In the genomic region with DNA sequence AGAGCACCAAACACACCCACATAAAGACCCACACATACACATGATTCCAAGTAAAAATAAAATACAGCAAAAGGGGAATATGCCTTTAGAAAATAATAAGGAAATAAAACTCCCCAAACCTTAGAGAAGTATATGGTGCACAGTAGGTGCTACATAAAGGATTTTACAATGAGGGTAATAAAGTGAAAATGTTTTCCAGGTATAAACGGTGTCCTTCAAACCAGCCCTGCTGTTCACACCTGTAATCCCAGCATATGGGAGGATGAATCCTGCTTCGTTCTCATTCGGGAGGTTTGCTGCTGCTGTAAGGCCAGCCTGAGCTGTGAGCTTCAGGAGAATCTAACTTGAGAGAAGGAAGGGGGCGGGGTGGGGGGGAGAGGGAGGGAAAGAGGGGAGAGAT, we compare ENCODE assay signal across 7 mouse cellular contexts. TPM values are rescaled to one million over a fixed set of nuclear protein-coding genes. Genes with fewer than 3 reads are reported as not detected.
DNase-seq lines count a peak whose midpoint lies in the region; ATAC-seq lines count a peak whose summit lies in the region.

No protein-coding gene starts in this region.

- under 1% methylated on average over 4 of the region's 4 CpGs for WGBS in neural tube, embryonic 11.5 days
- WGBS in forebrain, embryonic 13.5 days, result 3% methylated on average over 4 of the region's 4 CpGs
- WGBS in limb, embryonic 12.5 days, result under 1% methylated on average over 4 of the region's 4 CpGs
- 5% methylated on average over 4 of the region's 4 CpGs for WGBS in stomach, embryonic 15.5 days

- no peaks in the 10 kb centered on the region; the same call in 1 of the 2 replicates for H3K4me1 ChIP-seq in neural tube, embryonic 11.5 days (ENCODE audit: control insufficient read depth, insufficient read depth, low read length)
- H3K4me1 ChIP-seq in forebrain, embryonic 13.5 days, result peaks cover 6% of the 10 kb centered on the region; the same call in 1 of the 2 replicates
- H3K4me1 ChIP-seq in limb, embryonic 12.5 days (replicated peaks), result peaks cover 17% of the 10 kb centered on the region
- H3K4me1 ChIP-seq in stomach, embryonic 15.5 days, result peaks cover 6% of the 10 kb centered on the region; the same call in 1 of the 2 replicates

- peak overlapping the region; percentile 37 for H3K4me2 ChIP-seq in neural tube, embryonic 11.5 days (ENCODE audit: low read depth)
- H3K4me2 ChIP-seq in forebrain, embryonic 13.5 days, result peak overlapping the region; percentile 53
- peak overlapping the region; percentile 73 for H3K4me2 ChIP-seq in limb, embryonic 12.5 days
- peak overlapping the region; percentile 48 for H3K4me2 ChIP-seq in stomach, embryonic 15.5 days

- no peak overlapping the region for H3K27ac ChIP-seq in neural tube, embryonic 11.5 days (ENCODE audit: low read depth, low read length)
- no peak overlapping the region for H3K27ac ChIP-seq in forebrain, embryonic 13.5 days
- no peak overlapping the region for H3K27ac ChIP-seq in limb, embryonic 12.5 days
- no peak overlapping the region for H3K27ac ChIP-seq in stomach, embryonic 15.5 days

- H3K9ac ChIP-seq in neural tube, embryonic 11.5 days (ENCODE audit: low read length), result no peak overlapping the region
- H3K9ac ChIP-seq in forebrain, embryonic 13.5 days, result no peak overlapping the region
- peak overlapping the region; percentile 40; the same call in 1 of the 2 replicates for H3K9ac ChIP-seq in limb, embryonic 12.5 days (replicated peaks)
- H3K9ac ChIP-seq in stomach, embryonic 15.5 days, result no peak overlapping the region

- peaks cover 6% of the 10 kb centered on the region; the same call in 1 of the 2 replicates for H3K27me3 ChIP-seq in neural tube, embryonic 11.5 days (ENCODE audit: control insufficient read depth, insufficient read depth, low read length)
- peaks cover 23% of the 10 kb centered on the region for H3K27me3 ChIP-seq in forebrain, embryonic 13.5 days
- H3K27me3 ChIP-seq in limb, embryonic 12.5 days, result peaks cover 12% of the 10 kb centered on the region
- H3K27me3 ChIP-seq in stomach, embryonic 15.5 days (replicated peaks), result no peaks in the 10 kb centered on the region

- no peaks in the 10 kb centered on the region for H3K36me3 ChIP-seq in neural tube, embryonic 11.5 days (ENCODE audit: control insufficient read depth, insufficient read depth, low read length)
- no peaks in the 10 kb centered on the region for H3K36me3 ChIP-seq in forebrain, embryonic 13.5 days (ENCODE audit: poor library complexity, severe bottlenecking)
- H3K36me3 ChIP-seq in limb, embryonic 12.5 days, result no peaks in the 10 kb centered on the region
- no peaks in the 10 kb centered on the region for H3K36me3 ChIP-seq in stomach, embryonic 15.5 days

- no peak overlapping the region for H3K4me3 ChIP-seq in neural tube, embryonic 11.5 days (ENCODE audit: low read depth, low read length)
- peak overlapping the region; percentile 26 for H3K4me3 ChIP-seq in forebrain, embryonic 13.5 days
- peak overlapping the region; percentile 38 for H3K4me3 ChIP-seq in limb, embryonic 12.5 days (replicated peaks)
- H3K4me3 ChIP-seq in stomach, embryonic 15.5 days (replicated peaks), result peak overlapping the region; percentile 23; the same call in 1 of the 2 replicates

- H3K9me3 ChIP-seq in neural tube, embryonic 11.5 days (ENCODE audit: control insufficient read depth, low read length), result no peaks in the 10 kb centered on the region
- no peaks in the 10 kb centered on the region for H3K9me3 ChIP-seq in forebrain, embryonic 13.5 days (replicated peaks)
- no peaks in the 10 kb centered on the region for H3K9me3 ChIP-seq in limb, embryonic 12.5 days
- no peaks in the 10 kb centered on the region for H3K9me3 ChIP-seq in stomach, embryonic 15.5 days

- no peak for DNase-seq in neural tube, embryonic 11.5 days (ENCODE audit: low spot score)
- no peak for DNase-seq in neural tube, embryonic 10.5 days (ENCODE audit: extremely low spot score, low spot score)
- no peak for DNase-seq in thymus, postnatal 4 days
- no peak for DNase-seq in cerebellum, postnatal 36 days

- ATAC-seq in neural tube, embryonic 11.5 days (ENCODE audit: insufficient read depth, low FRiP score, low TSS enrichment), result no peak
- ATAC-seq in forebrain, embryonic 13.5 days, result no peak
- ATAC-seq in limb, embryonic 12.5 days (ENCODE audit: insufficient number of reproducible peaks, insufficient read depth, low FRiP score, low TSS enrichment, low read depth), result no peak
- ATAC-seq in stomach, embryonic 15.5 days (ENCODE audit: insufficient read depth, low FRiP score, low read depth), result no peak

RNA-seq across cellular contexts. Expression of a gene that starts 0.4 kb away (rescaled TPM):
- polyA plus RNA-seq in neural tube, embryonic 11.5 days (2014; fragmentation: Nextera tagmentation; extraction: Ambion mirVana), result 0.76 and 0.82 TPM in 2 replicates
- polyA plus RNA-seq in forebrain, embryonic 13.5 days (2015; fragmentation: Nextera tagmentation; extraction: Ambion mirVana), result 0.48 and 0.57 TPM in 2 replicates
- polyA plus RNA-seq in limb, embryonic 12.5 days (2016; fragmentation: Nextera tagmentation; extraction: Ambion mirVana), result 0.93 and 1.3 TPM in 2 replicates
- polyA plus RNA-seq in stomach, embryonic 15.5 days (2015; fragmentation: Nextera tagmentation; extraction: Ambion mirVana), result 0.75 and 0.76 TPM in 2 replicates

RNA-seq across cellular contexts. Expression of a gene that starts 9.3 kb away (rescaled TPM):
- 2.0 and 2.2 TPM in 2 replicates for polyA plus RNA-seq in neural tube, embryonic 11.5 days (2014; fragmentation: Nextera tagmentation; extraction: Ambion mirVana)
- 7.5 and 10.2 TPM in 2 replicates for polyA plus RNA-seq in forebrain, embryonic 13.5 days (2015; fragmentation: Nextera tagmentation; extraction: Ambion mirVana)
- 5.0 and 5.2 TPM in 2 replicates for polyA plus RNA-seq in limb, embryonic 12.5 days (2016; fragmentation: Nextera tagmentation; extraction: Ambion mirVana)
- 0.30 and 0.76 TPM in 2 replicates for polyA plus RNA-seq in stomach, embryonic 15.5 days (2015; fragmentation: Nextera tagmentation; extraction: Ambion mirVana)

RNA-seq across cellular contexts. Expression of a gene that starts 21.8 kb away (rescaled TPM):
- 17.2 and 19.1 TPM in 2 replicates for polyA plus RNA-seq in neural tube, embryonic 11.5 days (2014; fragmentation: Nextera tagmentation; extraction: Ambion mirVana)
- 14.1 and 15.9 TPM in 2 replicates for polyA plus RNA-seq in forebrain, embryonic 13.5 days (2015; fragmentation: Nextera tagmentation; extraction: Ambion mirVana)
- 14.2 and 16.4 TPM in 2 replicates for polyA plus RNA-seq in limb, embryonic 12.5 days (2016; fragmentation: Nextera tagmentation; extraction: Ambion mirVana)
- 24.8 and 26.7 TPM in 2 replicates for polyA plus RNA-seq in stomach, embryonic 15.5 days (2015; fragmentation: Nextera tagmentation; extraction: Ambion mirVana)

RNA-seq across cellular contexts. Expression of a gene that starts 35.8 kb away (rescaled TPM):
- polyA plus RNA-seq in neural tube, embryonic 11.5 days (2014; fragmentation: Nextera tagmentation; extraction: Ambion mirVana), result 0.34 and 0.46 TPM in 2 replicates
- 0.38 and 0.65 TPM in 2 replicates for polyA plus RNA-seq in forebrain, embryonic 13.5 days (2015; fragmentation: Nextera tagmentation; extraction: Ambion mirVana)
- 0.60 and 1.1 TPM in 2 replicates for polyA plus RNA-seq in limb, embryonic 12.5 days (2016; fragmentation: Nextera tagmentation; extraction: Ambion mirVana)
- 0.42 and 0.66 TPM in 2 replicates for polyA plus RNA-seq in stomach, embryonic 15.5 days (2015; fragmentation: Nextera tagmentation; extraction: Ambion mirVana)

RNA-seq across cellular contexts. Expression of a gene that starts 36.0 kb away (rescaled TPM):
- polyA plus RNA-seq in neural tube, embryonic 11.5 days (2014; fragmentation: Nextera tagmentation; extraction: Ambion mirVana), result 5.6 and 6.5 TPM in 2 replicates
- polyA plus RNA-seq in forebrain, embryonic 13.5 days (2015; fragmentation: Nextera tagmentation; extraction: Ambion mirVana), result 5.6 and 6.5 TPM in 2 replicates
- 5.0 and 6.6 TPM in 2 replicates for polyA plus RNA-seq in limb, embryonic 12.5 days (2016; fragmentation: Nextera tagmentation; extraction: Ambion mirVana)
- polyA plus RNA-seq in stomach, embryonic 15.5 days (2015; fragmentation: Nextera tagmentation; extraction: Ambion mirVana), result 1.9 and 2.2 TPM in 2 replicates
